Mouse (Mus musculus): ENCODE measurements around the gene Senp6.
A peak's percentile ranks its signal among the peaks of the same experiment; 100 is the strongest.
"Not testable (repeated sequence)": the region's sequence is repeated elsewhere in the genome, so short reads cannot be mapped to it uniquely, and the experiment has no call there.

The Senp6 gene

GRCm38 (mm10) chr9:80066367-80067220, at the start of gene Senp6:
Gene Senp6, plus strand, starts transcription at chr9:80066903.
- DNase-seq (ENCODE audit: low spot score in 2 of 2), result peak; percentile 58 to 67

DNA sequence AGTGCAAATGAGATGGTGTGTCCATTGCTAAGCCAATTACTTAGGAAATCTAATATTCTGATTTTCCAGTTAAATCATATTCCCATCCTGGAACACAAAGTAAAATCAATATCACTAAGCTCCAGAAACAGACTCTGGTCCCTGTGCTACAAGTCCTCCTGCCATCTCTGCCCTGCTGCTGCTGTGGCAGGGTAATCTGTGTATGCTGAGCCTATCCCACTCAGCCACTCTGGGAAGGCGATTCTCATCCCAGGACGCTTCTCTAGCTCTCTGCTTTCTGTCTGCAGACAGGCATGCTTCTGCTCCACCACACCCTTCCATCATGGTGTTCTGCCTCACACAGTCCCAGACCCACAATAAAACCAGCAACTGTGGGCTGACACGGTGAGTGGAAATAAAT, 46.3 kb upstream of the Senp6 start:
- DNase-seq (ENCODE audit: low spot score in 2 of 2), result no peak

DNA sequence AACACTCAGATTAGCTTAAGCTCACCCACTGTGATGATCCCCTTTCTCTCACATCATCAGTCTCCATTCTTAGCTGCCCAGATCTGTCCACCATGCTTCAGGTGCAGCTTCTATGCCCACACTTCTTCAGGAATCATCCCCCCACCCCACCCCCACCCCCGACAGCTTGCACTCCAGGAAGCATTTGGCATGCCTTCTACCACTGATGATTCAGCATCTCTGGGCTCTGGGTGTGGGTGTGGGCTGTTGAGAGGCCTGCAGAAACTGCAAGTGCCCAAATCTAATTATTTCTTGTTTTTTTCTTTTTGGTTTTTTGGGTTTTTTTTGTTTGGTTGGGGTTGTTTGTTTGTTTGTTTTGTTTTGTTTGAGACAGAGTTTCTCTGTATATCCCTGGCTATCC, 45.1 kb upstream of the Senp6 start:
- no peak for DNase-seq (ENCODE audit: low spot score in 2 of 2)

GRCm38 (mm10) chr9:80022821-80023220, 43.9 kb upstream of the Senp6 start:
- no peak for DNase-seq (ENCODE audit: low spot score in 2 of 2)

DNA sequence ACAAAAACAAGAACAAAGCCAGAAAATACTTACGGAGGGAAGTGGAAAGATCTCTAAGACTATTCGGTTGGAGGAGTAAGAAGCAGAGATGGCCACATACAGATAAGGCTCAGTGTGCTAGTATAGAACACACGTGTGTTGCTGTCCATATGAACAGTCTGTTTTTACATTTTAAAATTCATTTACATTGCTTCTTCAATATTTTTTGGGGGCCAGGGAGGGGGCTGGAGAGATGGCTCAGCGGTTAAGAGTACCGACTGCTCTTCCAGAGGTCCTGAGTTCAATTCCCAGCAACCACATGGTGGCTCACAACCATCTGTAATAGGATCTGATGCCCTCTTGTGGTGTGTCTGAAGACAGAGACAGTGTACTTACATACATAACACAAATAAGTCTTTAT, 41.4 kb upstream of the Senp6 start:
- not testable (repeated sequence) for DNase-seq (ENCODE audit: low spot score in 2 of 2)

GRCm38 (mm10) chr9:80026017-80026416, 40.7 kb upstream of the Senp6 start:
- DNase-seq (ENCODE audit: low spot score in 2 of 2), result peak; percentile 22 to 29

- no peak for DNase-seq (ENCODE audit: low spot score in 2 of 2)
These were observed 40.1 kb upstream of the Senp6 start for GRCm38 (mm10) chr9:80026581-80027021.

DNA sequence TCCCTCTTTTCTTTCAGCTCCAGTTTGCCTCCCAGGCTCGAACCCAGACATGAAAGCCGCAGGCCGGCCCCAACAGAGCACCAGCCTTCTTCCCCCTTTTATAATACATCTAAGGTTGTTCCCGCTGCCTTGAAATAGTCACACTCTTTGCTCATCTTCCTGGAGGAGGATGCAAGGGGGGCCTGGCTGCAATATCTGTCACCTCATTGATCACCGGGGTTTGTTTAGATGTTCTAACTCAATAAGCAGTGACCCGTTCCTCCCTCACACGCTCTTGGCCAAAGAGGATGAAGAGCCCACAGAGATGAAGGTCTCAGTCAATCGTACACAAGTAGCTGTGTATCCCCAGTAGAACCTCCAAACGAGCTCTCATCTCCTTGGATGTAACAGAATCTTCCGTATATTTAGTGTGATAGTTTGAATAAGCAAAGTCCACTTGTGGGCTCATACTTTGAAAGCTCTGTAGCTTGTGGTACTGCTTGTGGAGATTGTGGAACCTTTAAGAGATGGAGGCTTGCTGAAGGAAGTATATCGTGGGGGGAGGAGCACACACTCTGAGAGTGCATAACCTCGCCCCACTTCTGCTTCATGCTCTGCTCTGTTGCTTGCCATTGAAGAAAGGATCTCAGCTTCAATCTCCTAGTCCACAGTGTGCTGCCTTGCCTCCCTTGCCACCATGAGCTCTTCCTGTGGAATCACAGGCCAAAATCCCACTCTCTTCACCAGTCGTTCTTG, 29.3 kb upstream of the Senp6 start:
- no peak for DNase-seq (ENCODE audit: low spot score in 2 of 2)

GRCm38 (mm10) chr9:80037997-80038383, 28.7 kb upstream of the Senp6 start:
- no peak for DNase-seq (ENCODE audit: low spot score in 2 of 2)

DNA sequence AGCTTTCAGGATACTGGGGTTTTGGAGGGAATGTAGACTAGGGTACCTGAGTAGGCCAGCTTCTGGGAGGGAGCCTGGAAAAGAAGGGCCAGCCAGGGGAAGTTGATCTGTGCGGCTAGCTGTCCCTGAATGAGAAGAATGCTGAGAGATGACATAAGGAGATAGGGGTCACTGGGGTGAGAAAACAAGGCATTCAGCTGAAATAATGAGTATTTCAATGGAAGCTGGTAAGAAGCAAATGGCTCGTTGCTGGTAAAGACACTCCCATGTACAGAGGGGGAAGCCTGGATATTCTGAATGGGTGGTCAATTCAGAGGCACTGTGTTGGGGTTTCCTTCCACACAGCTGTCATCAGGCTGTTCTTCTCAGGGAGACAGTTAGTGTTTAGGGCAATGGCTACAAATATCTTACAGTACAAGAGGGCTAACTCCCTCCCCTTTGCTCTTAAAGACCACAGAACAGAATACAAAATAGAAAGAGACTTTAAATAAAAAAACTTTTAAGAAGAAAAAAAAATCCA, 27.3 kb upstream of the Senp6 start:
- DNase-seq (ENCODE audit: low spot score in 2 of 2), result no peak

DNA sequence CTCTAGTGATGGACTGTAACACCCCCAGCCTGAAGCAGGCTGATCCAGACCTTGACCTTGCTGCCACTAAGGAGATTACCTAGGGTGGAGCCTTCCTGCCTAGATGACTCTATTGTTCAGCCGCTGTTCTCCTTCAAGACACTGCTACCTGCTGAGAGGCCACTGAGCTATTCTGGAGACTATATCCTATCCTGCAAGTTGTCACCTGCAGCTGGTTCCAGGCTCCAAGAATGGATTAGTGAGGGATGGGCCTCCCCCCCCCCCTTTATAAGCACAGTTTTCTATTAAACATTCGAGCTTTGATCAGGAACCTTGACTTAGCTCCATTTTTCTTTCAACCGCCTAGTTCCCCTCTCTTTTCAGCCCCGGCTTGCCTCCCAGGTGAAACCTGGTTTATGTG, 22.4 kb upstream of the Senp6 start:
- DNase-seq (ENCODE audit: low spot score in 2 of 2), result not testable (repeated sequence)

GRCm38 (mm10) chr9:80049271-80049670, 17.4 kb upstream of the Senp6 start:
- not testable (repeated sequence) for DNase-seq (ENCODE audit: low spot score in 2 of 2)

DNA sequence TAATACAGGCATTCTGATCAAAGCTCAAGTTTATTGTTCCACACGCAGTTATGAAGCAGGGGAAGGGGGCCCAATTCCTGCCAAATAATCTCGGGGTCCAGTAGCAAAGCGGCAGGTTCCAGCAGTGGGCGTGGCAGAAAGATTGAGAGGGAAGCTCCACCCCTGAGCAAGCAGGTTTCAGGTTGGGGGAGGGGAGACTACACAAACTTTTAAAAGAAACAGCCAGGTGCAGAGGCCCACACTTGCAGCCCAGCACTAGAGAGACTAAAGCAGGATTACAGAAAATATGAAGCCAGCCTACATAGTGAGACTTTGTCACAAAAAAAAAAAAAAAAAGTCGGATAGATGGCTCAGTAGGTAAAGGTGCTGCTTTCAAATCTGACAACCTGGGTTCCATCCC, 13.8 kb upstream of the Senp6 start:
- DNase-seq (ENCODE audit: low spot score in 2 of 2), result no peak

DNA sequence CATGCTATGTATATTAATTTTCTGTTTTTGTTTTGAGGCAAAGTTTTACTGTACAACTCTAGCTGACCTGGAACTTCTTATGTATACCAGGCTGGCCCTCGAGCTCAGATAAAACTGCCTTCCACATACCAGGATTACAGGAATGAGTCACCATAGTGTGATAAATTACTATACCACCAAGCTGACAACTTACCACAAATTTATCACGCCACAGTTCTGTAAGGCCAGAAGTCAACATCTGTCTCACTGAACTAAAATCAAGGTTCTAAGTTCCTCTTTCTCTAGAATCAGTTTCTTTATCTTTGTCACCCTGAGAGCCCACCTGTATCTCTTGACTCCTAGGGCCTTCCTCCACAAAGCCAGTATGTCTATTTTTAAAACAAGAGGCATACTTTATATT, 9.0 kb upstream of the Senp6 start:
- DNase-seq (ENCODE audit: low spot score in 2 of 2), result no peak

DNA sequence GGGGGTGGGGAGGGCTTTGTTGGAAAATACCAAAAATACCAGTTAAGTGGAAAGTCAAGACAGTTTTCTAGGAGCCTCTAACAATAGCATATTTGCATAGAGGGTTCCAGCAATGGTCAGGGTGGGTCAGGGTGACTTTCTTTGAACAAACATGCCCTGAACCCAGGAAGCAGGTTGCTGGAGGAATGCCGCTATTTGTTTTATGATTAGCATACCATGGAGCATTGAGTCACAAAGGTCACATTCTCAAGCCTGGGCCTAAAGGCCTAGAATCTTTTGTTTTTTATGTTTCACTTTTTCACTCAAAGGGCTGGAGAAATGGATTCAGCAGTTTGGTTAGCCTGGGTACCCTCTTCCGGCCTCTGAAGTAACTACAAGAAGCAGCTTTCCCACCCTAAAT, 1.2 kb upstream of the Senp6 start:
- DNase-seq (ENCODE audit: low spot score in 2 of 2), result not testable (repeated sequence)

- DNase-seq (ENCODE audit: low spot score in 2 of 2), result peak; percentile 58 to 64
These were observed 721 bp downstream of the Senp6 start for GRCm38 (mm10) chr9:80067221-80068027.

DNA sequence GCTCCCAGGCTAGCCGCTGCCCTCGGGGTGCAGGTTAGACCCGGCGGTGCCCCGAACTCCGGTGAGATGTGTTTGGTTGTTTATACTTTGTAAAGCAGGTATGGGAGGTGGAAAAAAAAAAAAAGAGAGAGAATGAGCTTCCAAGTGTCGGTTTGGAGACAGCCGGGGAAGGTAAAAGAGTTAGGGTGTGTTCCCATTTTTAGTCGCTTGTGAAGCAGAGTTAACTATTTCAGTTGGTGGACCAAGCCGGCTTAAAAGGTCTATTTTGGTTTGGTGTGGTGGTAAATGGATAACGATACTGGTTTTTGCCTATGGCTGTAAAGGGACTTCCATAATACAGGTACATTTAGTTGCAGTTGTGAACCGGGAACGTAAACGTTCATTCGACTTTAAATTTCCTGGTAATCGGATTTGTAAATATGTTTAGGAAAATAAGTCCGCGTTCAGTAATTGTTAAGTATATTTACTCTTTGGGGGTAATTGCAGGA, 1.4 kb downstream of the Senp6 start:
- DNase-seq (ENCODE audit: low spot score in 2 of 2), result no peak

GRCm38 (mm10) chr9:80068735-80069315, 2.1 kb downstream of the Senp6 start:
- no peak for DNase-seq (ENCODE audit: low spot score in 2 of 2)

DNA sequence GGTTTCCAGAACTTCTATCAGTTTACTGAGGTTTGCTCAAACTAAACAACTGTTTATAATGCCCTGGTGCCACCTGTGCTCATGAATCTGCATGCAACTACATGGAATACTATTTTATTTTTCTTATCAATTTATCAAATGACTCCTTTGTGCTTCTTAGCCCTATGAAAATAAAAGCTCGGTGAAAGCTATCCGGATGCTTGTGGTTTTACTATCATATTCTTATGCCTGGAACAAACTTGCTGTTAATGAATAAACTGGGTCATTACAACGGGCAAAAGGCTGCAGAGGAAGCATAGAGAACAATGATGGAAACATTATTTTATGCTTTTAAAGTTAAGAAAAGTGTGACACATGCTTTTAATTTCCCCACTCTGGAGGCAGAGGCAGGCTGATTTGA, 3.3 kb downstream of the Senp6 start:
- DNase-seq (ENCODE audit: low spot score in 2 of 2), result no peak

GRCm38 (mm10) chr9:80071616-80072015, 4.9 kb downstream of the Senp6 start:
- no peak for DNase-seq (ENCODE audit: low spot score in 2 of 2)

DNA sequence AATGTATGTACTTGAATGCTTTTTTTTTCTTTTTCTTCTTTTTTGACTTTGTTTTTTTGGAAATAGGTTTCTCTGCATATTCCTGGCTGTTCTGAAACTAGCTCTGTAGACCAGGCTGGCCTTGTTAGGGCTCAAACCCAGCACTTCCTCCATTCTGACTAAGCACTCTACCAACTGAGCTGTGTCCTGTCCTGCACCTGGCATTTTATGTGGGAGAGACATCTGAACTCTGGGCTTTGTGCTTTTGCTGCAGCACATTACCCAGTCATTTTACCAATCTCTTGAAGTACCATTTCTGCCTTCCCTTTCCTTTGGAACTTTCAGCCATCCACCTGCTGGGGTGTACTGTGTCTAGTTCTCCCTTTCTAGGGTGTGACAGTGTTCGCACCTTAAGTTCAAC, 7.4 kb downstream of the Senp6 start:
- DNase-seq (ENCODE audit: low spot score in 2 of 2), result no peak
